Mouse (Mus musculus): Measurements from ENCODE around the gene Gstm5.

The Gstm5 gene

GRCm38 (mm10) chr3:107931670-107932069 lies 36.0 kb downstream of the Gstm5 start, which contains the start of gene Gstm7:
TSS of gene Gstm7 (minus strand) at chr3:107931817.
- DNase-seq (ENCODE audit: low spot score): peak; percentile 96

- no peak for DNase-seq (ENCODE audit: low spot score)
Measured at GRCm38 (mm10) chr3:107932128-107932527, 36.5 kb downstream of the Gstm5 start.

- DNase-seq (ENCODE audit: low spot score): no peak
Measured at GRCm38 (mm10) chr3:107935268-107935667, 39.6 kb downstream of the Gstm5 start.

GRCm38 (mm10) chr3:107935888-107936287 lies 40.3 kb downstream of the Gstm5 start:
- no peak for DNase-seq (ENCODE audit: low spot score)

GRCm38 (mm10) chr3:107939403-107939802 lies 43.8 kb downstream of the Gstm5 start:
- DNase-seq (ENCODE audit: low spot score): peak; percentile 38

GRCm38 (mm10) chr3:107939830-107940229 lies 44.2 kb downstream of the Gstm5 start:
- DNase-seq (ENCODE audit: low spot score): no peak

GRCm38 (mm10) chr3:107940524-107940923 lies 44.9 kb downstream of the Gstm5 start:
- no peak for DNase-seq (ENCODE audit: low spot score)

GRCm38 (mm10) chr3:107941261-107941660 lies 45.6 kb downstream of the Gstm5 start:
- no peak for DNase-seq (ENCODE audit: low spot score)

GRCm38 (mm10) chr3:107943239-107943990 lies 47.8 kb downstream of the Gstm5 start, which contains the start of gene Gstm6:
TSS of gene Gstm6 (minus strand) at chr3:107943749.
- DNase-seq (ENCODE audit: low spot score): peak; percentile 58

- DNase-seq (ENCODE audit: low spot score): no peak
Measured at GRCm38 (mm10) chr3:107945729-107946128, 50.1 kb downstream of the Gstm5 start.
